Mouse (Mus musculus): Measurements from ENCODE around the gene Pde6h.

DNA sequence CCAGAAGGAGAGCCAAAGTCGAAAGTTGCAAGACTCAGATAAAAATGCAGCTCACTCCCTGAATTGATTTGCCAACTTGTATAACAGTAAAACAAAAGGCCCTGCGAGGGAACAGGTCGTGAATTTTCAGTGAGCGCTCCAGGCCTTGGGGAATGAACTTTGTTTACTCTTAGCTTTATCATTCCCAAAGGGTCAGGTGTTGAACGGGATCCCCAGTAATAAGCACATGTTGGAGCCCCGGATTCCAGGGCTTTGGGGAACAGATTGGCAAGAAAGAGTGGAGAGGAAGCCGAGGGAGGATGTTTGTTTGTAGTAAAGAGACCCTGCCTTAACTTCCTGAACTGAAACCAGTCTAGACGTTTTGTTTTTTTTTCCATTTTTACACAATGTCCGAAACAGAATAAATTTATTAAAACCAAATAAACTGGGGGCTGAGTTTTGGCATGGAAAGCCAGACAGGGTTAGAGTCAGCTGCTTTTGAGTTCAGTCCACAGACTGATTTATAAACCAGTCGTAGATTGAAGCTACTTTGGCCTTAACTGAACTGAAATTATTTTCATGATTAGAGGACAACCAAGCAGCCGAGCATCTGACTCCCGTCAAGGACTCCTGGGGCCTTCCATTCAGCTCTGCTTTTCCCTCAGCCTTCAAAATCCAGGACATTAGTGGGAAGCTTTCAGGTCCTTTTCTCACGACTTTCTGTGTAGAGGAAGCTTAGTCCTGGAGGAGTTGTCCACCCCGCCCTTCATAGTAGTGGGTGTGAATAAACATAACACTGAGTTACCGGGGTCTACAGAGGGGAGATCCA lies 28.9 kb upstream of the Pde6h start:
- no peak for TF ChIP-seq MYOG (IDR thresholded peaks at IDR 0.05; ENCODE audit: control insufficient read depth in 1 of 3, insufficient read depth in 1 of 3, insufficient read length in 2 of 3, low read depth in 2 of 3)
- TF ChIP-seq POLR2A (IDR thresholded peaks at IDR 0.05; ENCODE audit: insufficient read length, low read depth) = no peak
- TF ChIP-seq MAX (IDR thresholded peaks at IDR 0.05; ENCODE audit: low read depth) = no peak
- no peak for TF ChIP-seq E2F4 (IDR thresholded peaks at IDR 0.05; ENCODE audit: insufficient read depth)
- TF ChIP-seq MYOD1 (IDR thresholded peaks at IDR 0.05; ENCODE audit: control insufficient read depth in 1 of 3, insufficient read length in 2 of 3, low read depth in 2 of 3) = no peak
- TF ChIP-seq POLR2AphosphoS2 (IDR thresholded peaks at IDR 0.05; ENCODE audit: insufficient read length, low read depth) = no peak
- no peak for TF ChIP-seq CEBPB (IDR thresholded peaks at IDR 0.05; ENCODE audit: insufficient read depth, poor library complexity, severe bottlenecking)
